Mouse (Mus musculus) kidney, adult 2 months (tissue): ENCODE measurements around the gene Gbp7.

ENCODE experiments used
- CTCF ChIP-seq: fragments of 200-500 bp; conservative IDR thresholded peaks from 2 replicates; pipeline ENCODE4 v1.5.1; 2011; ENCODE audit warnings: low read depth, mild to moderate bottlenecking, control low read depth, low read length, moderate library complexity, mixed read lengths; ENCODE audit not compliant: insufficient read depth, insufficient read length
- POLR2A ChIP-seq: fragments of 200-500 bp; IDR thresholded peaks from one replicate; pipeline ENCODE4 v1.6.1; 2011; ENCODE audit warnings: low read depth, low read length, control low read depth

- TF ChIP-seq CTCF (no peak), POLR2A (no peak)
Observed at GRCm38 (mm10) chr3:142530087-142530953, at the start of gene Gbp7.
